Mouse (Mus musculus): Measurements from ENCODE around the gene Abhd16a. TPM values are rescaled to one million over a fixed set of nuclear protein-coding genes. Genes with fewer than 3 reads are reported as not detected.

Abhd16a gene
- total RNA-seq (2015) (17.6 and 21.3 TPM in 2 replicates), total RNA-seq (2017) (18.0 and 20.4 TPM in 2 replicates)

GRCm38 (mm10) chr17:35088825-35089644, at the start of gene Abhd16a:
TSS of gene Abhd16a (plus strand) at chr17:35089263.
- peak; percentile 99 for ATAC-seq (ENCODE audit: poor library complexity, severe bottlenecking)

GRCm38 (mm10) chr17:35043794-35044193, 45.3 kb upstream of the Abhd16a start:
- no peak for ATAC-seq (ENCODE audit: poor library complexity, severe bottlenecking)

- no peak for ATAC-seq (ENCODE audit: poor library complexity, severe bottlenecking)
Observed at GRCm38 (mm10) chr17:35044904-35045806, 43.9 kb upstream of the Abhd16a start.

- no peak for ATAC-seq (ENCODE audit: poor library complexity, severe bottlenecking)
Observed at GRCm38 (mm10) chr17:35045807-35046680, 43.0 kb upstream of the Abhd16a start.

- peak; percentile 75 for ATAC-seq (ENCODE audit: poor library complexity, severe bottlenecking)
Observed at GRCm38 (mm10) chr17:35046681-35047455, 42.2 kb upstream of the Abhd16a start, which contains the start of gene Msh5. TSS of gene Msh5 (minus strand) at chr17:35046745.

GRCm38 (mm10) chr17:35047688-35048087, 41.4 kb upstream of the Abhd16a start:
- no peak for ATAC-seq (ENCODE audit: poor library complexity, severe bottlenecking)

GRCm38 (mm10) chr17:35048149-35048931, 40.7 kb upstream of the Abhd16a start:
- 0 out of 2 replicates have a peak, but pooled peaks have one; percentile 9 for ATAC-seq (ENCODE audit: poor library complexity, severe bottlenecking)

GRCm38 (mm10) chr17:35048932-35049440, 40.1 kb upstream of the Abhd16a start:
- no peak for ATAC-seq (ENCODE audit: poor library complexity, severe bottlenecking)

GRCm38 (mm10) chr17:35049561-35050016, 39.5 kb upstream of the Abhd16a start, which contains the start of gene Clic1:
TSS of gene Clic1 (plus strand) at chr17:35049966.
- ATAC-seq (ENCODE audit: poor library complexity, severe bottlenecking), result peak; percentile 19

GRCm38 (mm10) chr17:35050126-35050750, 38.8 kb upstream of the Abhd16a start:
- peak; percentile 31 for ATAC-seq (ENCODE audit: poor library complexity, severe bottlenecking)

GRCm38 (mm10) chr17:35051156-35052086, 37.6 kb upstream of the Abhd16a start:
- ATAC-seq (ENCODE audit: poor library complexity, severe bottlenecking), result peak; percentile 74

- ATAC-seq (ENCODE audit: poor library complexity, severe bottlenecking), result no peak
Observed at GRCm38 (mm10) chr17:35052271-35052798, 36.7 kb upstream of the Abhd16a start.

GRCm38 (mm10) chr17:35055691-35056495, 33.2 kb upstream of the Abhd16a start:
- no peak for ATAC-seq (ENCODE audit: poor library complexity, severe bottlenecking)

GRCm38 (mm10) chr17:35057090-35057489, 32.0 kb upstream of the Abhd16a start:
- no peak for ATAC-seq (ENCODE audit: poor library complexity, severe bottlenecking)

- no peak for ATAC-seq (ENCODE audit: poor library complexity, severe bottlenecking)
Observed at GRCm38 (mm10) chr17:35058316-35058715, 30.7 kb upstream of the Abhd16a start.

Data from megakaryocyte, adult 5-6 weeks (primary cell).